Mouse (Mus musculus) E14TG2a.4 (cell line): ENCODE results near the gene Galc.

Source experiments
- CTCF ChIP-seq: conservative IDR thresholded peaks from 2 replicates; pipeline ENCODE4 v1.5.1; 2014; ENCODE audit warnings: low read length
- POU5F1 ChIP-seq: IDR thresholded peaks from 2 replicates; pipeline ENCODE4 v1.6.1; 2014; ENCODE audit warnings: low read length, borderline replicate concordance

- TF ChIP-seq CTCF (no peak), POU5F1 (no peak)
These were observed 33.0 kb upstream of the Galc start for GRCm38 (mm10) chr12:98292278-98292677.
